In genomic region chr9:53818760-53819159, GRCm38 (mm10) we compare ENCODE assay signal across 9 mouse cellular contexts. TPM values are rescaled to one million over a fixed set of nuclear protein-coding genes. Genes with fewer than 3 reads are reported as not detected.
A peak's percentile ranks its signal among the peaks of the same experiment; 100 is the strongest.
DNase-seq lines count a peak whose midpoint lies in the region; ATAC-seq and TF ChIP-seq lines count a peak whose summit lies in the region.
"Had no signal": no experiment of that assay in that cellular context is flagged by ENCODE, and none has a peak within 500 bp of the region (broad histone marks: within the 10 kb centered on the region; RNA-seq: fewer than 3 reads in every experiment).

No protein-coding gene starts in this region.

- H3K9me3 ChIP-seq in liver, embryonic 11.5 days (ENCODE audit: control insufficient read depth, low read length): no peaks in the 10 kb centered on the region
- H3K9me3 ChIP-seq in limb, embryonic 10.5 days (replicated peaks): no peaks in the 10 kb centered on the region
- H3K9me3 ChIP-seq: megakaryocyte, embryonic 14.5 days had no signal

- H3K4me2 ChIP-seq in liver, embryonic 11.5 days: no peak overlapping the region

- in situ Hi-C loops in Patski (cut with MboI; ENCODE audit: low pct_unique_long_range_greater_than_20kb): no loop called here

- TF ChIP-seq CTCF in liver, adult 2 months (IDR thresholded peaks at IDR 0.05; ENCODE audit: low read depth, low read length): peak; percentile 47; the same call in 1 of the 2 replicates
- peak; percentile 88 for TF ChIP-seq CTCF in Patski (IDR thresholded peaks at IDR 0.05)

- H3K4me3 ChIP-seq in liver, adult 2 months (ENCODE audit: insufficient read depth, low read depth, low read length): no peak overlapping the region
- H3K4me3 ChIP-seq in liver, embryonic 11.5 days (ENCODE audit: low read depth, low read length): no peak overlapping the region
- H3K4me3 ChIP-seq in limb, embryonic 10.5 days: no peak overlapping the region
- H3K4me3 ChIP-seq: megakaryocyte, embryonic 14.5 days had no signal

- H3K36me3 ChIP-seq in liver, adult 2 months (ENCODE audit: control insufficient read depth, insufficient read depth, low read length): no peaks in the 10 kb centered on the region
- H3K36me3 ChIP-seq in liver, embryonic 11.5 days (ENCODE audit: control insufficient read depth, insufficient read depth, low read length): no peaks in the 10 kb centered on the region
- no peaks in the 10 kb centered on the region for H3K36me3 ChIP-seq in limb, embryonic 10.5 days

- POLR2A ChIA-PET in Patski (lab: Charles Lee): no interaction called here

- H3K27ac ChIP-seq in liver, adult 2 months (replicated peaks; ENCODE audit: insufficient read depth, low read depth, low read length): no peak overlapping the region
- H3K27ac ChIP-seq in liver, embryonic 11.5 days (ENCODE audit: low read depth, low read length): no peak overlapping the region
- H3K27ac ChIP-seq in limb, embryonic 10.5 days: no peak overlapping the region

- DNase-seq in liver, adult 2 months (ENCODE audit: extremely low read depth, low read depth, low spot score): peak; percentile 22
- no peak for DNase-seq in liver, embryonic 11.5 days (ENCODE audit: low spot score)
- DNase-seq in Patski (ENCODE audit: low read depth, low spot score): no peak
- peak; percentile 11 for DNase-seq in cerebellum, adult 9-11 months
- DNase-seq in heart, postnatal 36 days: peak; percentile 33 to 65
- peak; percentile 53 for DNase-seq in limb, embryonic 10.5 days (ENCODE audit: low spot score)
- DNase-seq in retina, postnatal 1 day: peak; percentile 66
- peak; percentile 64 for DNase-seq in urinary bladder, postnatal 14 days (ENCODE audit: low spot score)

- H3K27me3 ChIP-seq in liver, adult 2 months (ENCODE audit: control insufficient read depth, insufficient read depth, low read length): no peaks in the 10 kb centered on the region
- no peaks in the 10 kb centered on the region for H3K27me3 ChIP-seq in liver, embryonic 11.5 days (replicated peaks; ENCODE audit: control insufficient read depth, insufficient read depth, low read length)
- H3K27me3 ChIP-seq in Patski: peaks cover 6% of the 10 kb centered on the region
- no peaks in the 10 kb centered on the region for H3K27me3 ChIP-seq in limb, embryonic 10.5 days (ENCODE audit: low read depth, poor library complexity, severe bottlenecking)

- H3K79me2 ChIP-seq in liver, adult 2 months (ENCODE audit: control insufficient read depth, insufficient read depth, low read length): no peaks in the 10 kb centered on the region

- intact Hi-C loops in heart, postnatal 36 days (cut with DNase I): loop anchor here (10.0 kb wide), 1 partner anchor 64 kb away; no protein-coding TSS in a partner anchor

- CTCF ChIA-PET in Patski (lab: Charles Lee): interaction anchor here (0.8 to 1.8 kb wide), 7 partner anchors 9 to 67 kb away, joined by 3 to 7 read pairs (median 3); no protein-coding TSS in a partner anchor

- H3K9ac ChIP-seq in liver, adult 2 months (ENCODE audit: low read depth, low read length): no peak overlapping the region
- no peak overlapping the region for H3K9ac ChIP-seq in liver, embryonic 11.5 days (ENCODE audit: low read depth, low read length)

- TF ChIP-seq POLR2A in liver, adult 2 months (IDR thresholded peaks at IDR 0.05; ENCODE audit: extremely low read depth, insufficient read depth, low read length): no peak

- no peaks in the 10 kb centered on the region for H3K4me1 ChIP-seq in liver, adult 2 months (ENCODE audit: control insufficient read depth, insufficient read depth, low read length)
- H3K4me1 ChIP-seq in liver, embryonic 11.5 days (replicated peaks; ENCODE audit: control insufficient read depth, insufficient read depth, low read length): no peaks in the 10 kb centered on the region
- H3K4me1 ChIP-seq in limb, embryonic 10.5 days: no peaks in the 10 kb centered on the region
- H3K4me1 ChIP-seq: megakaryocyte, embryonic 14.5 days had no signal

- 23% methylated on average over 4 of the region's 4 CpGs for WGBS in liver, adult 2 months
- 20% methylated on average over 4 of the region's 4 CpGs for WGBS in liver, embryonic 11.5 days
- WGBS in limb, embryonic 10.5 days: 28% methylated on average over 4 of the region's 4 CpGs

- ATAC-seq in liver, embryonic 11.5 days (replicated peaks; ENCODE audit: low FRiP score): no peak; the same call in 1 of the 2 replicates
- ATAC-seq in Patski: peak; percentile 44

RNA-seq across cellular contexts. Expression of gene Sln, which starts 31.2 kb away (rescaled TPM):
- not detected in 2 replicates for total RNA-seq in liver, adult 2 months (2014; rRNA removed)
- polyA plus RNA-seq in liver, adult 2 months (2012; rRNA removed): not detected in 2 replicates
- 0.40 and 0.45 TPM in 2 replicates for polyA plus RNA-seq in liver, embryonic 11.5 days (2014; fragmentation: Nextera tagmentation; extraction: Ambion mirVana)
- polyA plus RNA-seq in Patski (2021): not detected
- 10 to 100 TPM; 67.1 to 99.1 TPM for total RNA-seq in heart, postnatal 36 days (2021)
- polyA plus RNA-seq in limb, embryonic 10.5 days (2016; fragmentation: Nextera tagmentation; extraction: Ambion mirVana): 0.25 TPM in 1 of 2 replicates, not detected in the other

RNA-seq across cellular contexts. Expression of gene Slc35f2, which starts 47.4 kb away (rescaled TPM):
- total RNA-seq in liver, adult 2 months (2014; rRNA removed): 0.13 and 0.18 TPM in 2 replicates
- 0.10 and 0.14 TPM in 2 replicates for polyA plus RNA-seq in liver, adult 2 months (2012; rRNA removed)
- 0.92 and 1.4 TPM in 2 replicates for polyA plus RNA-seq in liver, embryonic 11.5 days (2014; fragmentation: Nextera tagmentation; extraction: Ambion mirVana)
- 4.5 TPM for polyA plus RNA-seq in Patski (2021)
- total RNA-seq in heart, postnatal 36 days (2021): not detected
- polyA plus RNA-seq in limb, embryonic 10.5 days (2016; fragmentation: Nextera tagmentation; extraction: Ambion mirVana): 6.9 and 7.0 TPM in 2 replicates

Comparison
In these comparisons a context has a peak if more than half of its experiments do, and no peak if none do; other contexts are left out.
1. DNase-seq: peak in liver, adult 2 months (single experiment), cerebellum, adult 9-11 months (single experiment), heart, postnatal 36 days (2 of 2), limb, embryonic 10.5 days (single experiment), retina, postnatal 1 day (single experiment) and urinary bladder, postnatal 14 days (single experiment); none in liver, embryonic 11.5 days (single experiment) and Patski (single experiment).